8 mouse cellular contexts compared by ENCODE assay signal in genomic region chr3:45382032-45382755, GRCm38 (mm10). TPM values are rescaled to one million over a fixed set of nuclear protein-coding genes. Genes with fewer than 3 reads are reported as not detected.
DNase-seq lines count a peak whose midpoint lies in the region; ATAC-seq and TF ChIP-seq lines count a peak whose summit lies in the region.

No protein-coding gene starts in this region.

- H3K27ac ChIP-seq in layer of hippocampus, adult 2 months, result peak overlapping the region; percentile 88
- H3K27ac ChIP-seq in embryonic facial prominence, embryonic 14.5 days (replicated peaks; ENCODE audit: low read depth, low read length), result no peak overlapping the region
- H3K27ac ChIP-seq in hindbrain, embryonic 15.5 days (replicated peaks), result peak overlapping the region; percentile 74
- peak overlapping the region; percentile 90 for H3K27ac ChIP-seq in midbrain, postnatal 0 days (ENCODE audit: low read depth, low read length)
- no peak overlapping the region for H3K27ac ChIP-seq in lung, postnatal 0 days (ENCODE audit: low read length)

- DNase-seq in layer of hippocampus, adult 2 months (ENCODE audit: low spot score in 2 of 2), result no peak
- no peak for DNase-seq in layer of hippocampus, postnatal 25 days (ENCODE audit: extremely low spot score in 1 of 2, low spot score in 1 of 2)
- no peak for DNase-seq in embryonic facial prominence, embryonic 14.5 days (ENCODE audit: low spot score)
- peak; percentile 45 for DNase-seq in midbrain, postnatal 0 days (ENCODE audit: low spot score)
- DNase-seq in lung, postnatal 0 days (ENCODE audit: low spot score), result no peak
- no peak for DNase-seq in heart, adult 11 months

- H3K9ac ChIP-seq in embryonic facial prominence, embryonic 14.5 days (ENCODE audit: low read depth, low read length), result peak overlapping the region; percentile 47; the same call in 1 of the 2 replicates
- H3K9ac ChIP-seq in hindbrain, embryonic 15.5 days, result peak overlapping the region; percentile 54
- H3K9ac ChIP-seq in midbrain, postnatal 0 days (replicated peaks; ENCODE audit: low read length, poor library complexity, severe bottlenecking), result peak overlapping the region; percentile 74
- no peak overlapping the region for H3K9ac ChIP-seq in lung, postnatal 0 days (replicated peaks; ENCODE audit: low read depth)

- H3K27me3 ChIP-seq in embryonic facial prominence, embryonic 14.5 days (replicated peaks; ENCODE audit: control insufficient read depth, insufficient read depth, low read length), result peaks cover 25% of the 10 kb centered on the region
- H3K27me3 ChIP-seq in hindbrain, embryonic 15.5 days, result no peaks in the 10 kb centered on the region
- H3K27me3 ChIP-seq in midbrain, postnatal 0 days (ENCODE audit: insufficient read depth, low read length), result no peaks in the 10 kb centered on the region
- peaks cover 41% of the 10 kb centered on the region for H3K27me3 ChIP-seq in lung, postnatal 0 days (replicated peaks; ENCODE audit: insufficient read depth, low read length)

- no peaks in the 10 kb centered on the region for H3K9me3 ChIP-seq in embryonic facial prominence, embryonic 14.5 days (ENCODE audit: control insufficient read depth, low read length)
- H3K9me3 ChIP-seq in hindbrain, embryonic 15.5 days, result no peaks in the 10 kb centered on the region
- no peaks in the 10 kb centered on the region for H3K9me3 ChIP-seq in midbrain, postnatal 0 days (ENCODE audit: low read length)
- H3K9me3 ChIP-seq in lung, postnatal 0 days (ENCODE audit: low read length), result no peaks in the 10 kb centered on the region

- peak overlapping the region; percentile 97 for H3K4me2 ChIP-seq in embryonic facial prominence, embryonic 14.5 days (ENCODE audit: low read depth, low read length)
- H3K4me2 ChIP-seq in hindbrain, embryonic 15.5 days, result peak overlapping the region; percentile 73
- H3K4me2 ChIP-seq in midbrain, postnatal 0 days (ENCODE audit: low read depth, low read length, poor library complexity, severe bottlenecking), result peak overlapping the region; percentile 91
- no peak overlapping the region for H3K4me2 ChIP-seq in lung, postnatal 0 days (replicated peaks; ENCODE audit: low read depth, low read length)

- WGBS in embryonic facial prominence, embryonic 14.5 days, result 28% methylated on average over 4 of the region's 4 CpGs
- WGBS in hindbrain, embryonic 15.5 days, result 13% methylated on average over 4 of the region's 4 CpGs
- WGBS in midbrain, postnatal 0 days, result 16% methylated on average over 4 of the region's 4 CpGs
- WGBS in lung, postnatal 0 days, result 28% methylated on average over 4 of the region's 4 CpGs

- H3K4me1 ChIP-seq in embryonic facial prominence, embryonic 14.5 days (ENCODE audit: control insufficient read depth, insufficient read depth, low read length), result no peaks in the 10 kb centered on the region
- peaks cover 22% of the 10 kb centered on the region for H3K4me1 ChIP-seq in hindbrain, embryonic 15.5 days (replicated peaks)
- peaks cover 4% of the 10 kb centered on the region; the same call in 1 of the 2 replicates for H3K4me1 ChIP-seq in midbrain, postnatal 0 days (ENCODE audit: insufficient read depth, low read length)
- peaks cover 28% of the 10 kb centered on the region for H3K4me1 ChIP-seq in lung, postnatal 0 days (ENCODE audit: insufficient read depth, low read depth, low read length)

- H3K36me3 ChIP-seq in embryonic facial prominence, embryonic 14.5 days (ENCODE audit: control insufficient read depth, insufficient read depth, low read length), result no peaks in the 10 kb centered on the region
- no peaks in the 10 kb centered on the region for H3K36me3 ChIP-seq in hindbrain, embryonic 15.5 days
- 0 out of 2 replicates have a peak, but pooled peaks cover 2% of the 10 kb centered on the region for H3K36me3 ChIP-seq in midbrain, postnatal 0 days (ENCODE audit: insufficient read depth, low read length)
- no peaks in the 10 kb centered on the region for H3K36me3 ChIP-seq in lung, postnatal 0 days (ENCODE audit: insufficient read depth, low read length)

- TF ChIP-seq CTCF in layer of hippocampus, adult 2 months (conservative IDR thresholded peaks at IDR 0.05), result no peak
- TF ChIP-seq CTCF in midbrain, postnatal 0 days (IDR thresholded peaks at IDR 0.05), result no peak
- TF ChIP-seq CTCF in lung, postnatal 0 days (IDR thresholded peaks at IDR 0.05), result no peak

- TF ChIP-seq EP300 in lung, postnatal 0 days (IDR thresholded peaks at IDR 0.05), result no peak

- no peak for ATAC-seq in embryonic facial prominence, embryonic 14.5 days (ENCODE audit: low read depth)
- ATAC-seq in hindbrain, embryonic 15.5 days (ENCODE audit: low FRiP score, low read depth), result no peak
- ATAC-seq in midbrain, postnatal 0 days (ENCODE audit: low FRiP score), result no peak
- ATAC-seq in lung, postnatal 0 days, result no peak
- no peak for ATAC-seq in granulocyte monocyte progenitor cell, adult 5-6 weeks (replicated peaks; ENCODE audit: poor library complexity, severe bottlenecking)

- H3K4me3 ChIP-seq in layer of hippocampus, adult 2 months, result peak overlapping the region; percentile 70
- peak overlapping the region; percentile 69 for H3K4me3 ChIP-seq in embryonic facial prominence, embryonic 14.5 days (ENCODE audit: low read depth, low read length)
- peak overlapping the region; percentile 54 for H3K4me3 ChIP-seq in hindbrain, embryonic 15.5 days
- H3K4me3 ChIP-seq in midbrain, postnatal 0 days (ENCODE audit: low read depth, low read length), result peak overlapping the region; percentile 62
- no peak overlapping the region for H3K4me3 ChIP-seq in lung, postnatal 0 days (ENCODE audit: low read depth, low read length)

RNA-seq across cellular contexts. Expression of gene Pcdh10, which starts 4.0 kb away (rescaled TPM):
- 10 to 100 TPM; 91.9 to 92.5 TPM for total RNA-seq in layer of hippocampus, adult 2 months (2021)
- total RNA-seq in layer of hippocampus, postnatal 25 days (2021), result 10 to 100 TPM; 88.0 to 93.3 TPM
- polyA plus RNA-seq in embryonic facial prominence, embryonic 14.5 days (2014; fragmentation: Nextera tagmentation; extraction: Ambion mirVana), result 6.1 and 6.3 TPM in 2 replicates
- 20.2 and 20.8 TPM in 2 replicates for polyA plus RNA-seq in hindbrain, embryonic 15.5 days (2015; fragmentation: Nextera tagmentation; extraction: Ambion mirVana)
- 169 and 181 TPM in 2 replicates for total RNA-seq in midbrain, postnatal 0 days (2014; rRNA removed)
- polyA plus RNA-seq in midbrain, postnatal 0 days (2015; fragmentation: Nextera tagmentation; extraction: Ambion mirVana), result 23.5 and 26.7 TPM in 2 replicates
- 0.02 and 0.19 TPM in 2 replicates for polyA plus RNA-seq in lung, postnatal 0 days (2015; fragmentation: Nextera tagmentation; extraction: Ambion mirVana)
- total RNA-seq in granulocyte monocyte progenitor cell, adult 5-6 weeks (2014; fragmentation: Nextera tagmentation), result not detected in 2 replicates
- 0.05 TPM in 1 of 2 replicates, not detected in the other for total RNA-seq in granulocyte monocyte progenitor cell, adult 5-6 weeks (2017)

Comparison
In these comparisons a context has a peak if more than half of its experiments do, and no peak if none do; other contexts are left out.
1. H3K27ac ChIP-seq: peak in layer of hippocampus, adult 2 months (single experiment), hindbrain, embryonic 15.5 days (single experiment) and midbrain, postnatal 0 days (single experiment); none in embryonic facial prominence, embryonic 14.5 days (single experiment) and lung, postnatal 0 days (single experiment).
2. RNA of gene Pcdh10, which starts 4.0 kb away (total RNA-seq): 169 to 181 TPM in midbrain, postnatal 0 days, 88.0 to 93.3 TPM in layer of hippocampus, postnatal 25 days and 91.9 to 92.5 TPM in layer of hippocampus, adult 2 months; 0.05 TPM in granulocyte monocyte progenitor cell, adult 5-6 weeks; every median in the first group is over 10 times any median in the second.